Mouse (Mus musculus): ENCODE measurements around the gene Sprtn. TPM values are rescaled to one million over a fixed set of nuclear protein-coding genes. Genes with fewer than 3 reads are reported as not detected.

The Sprtn gene
- polyA plus RNA-seq, 1 experiment from 2014 or later = 6.9 TPM

GRCm38 (mm10) chr8:124892596-124892995 is 5.1 kb upstream of the Sprtn start:
- H3K9ac ChIP-seq (replicated peaks; ENCODE audit: low read depth, low read length) = no peak overlapping the region
- ATAC-seq (ENCODE audit: insufficient number of reproducible peaks, insufficient read depth, low FRiP score, low read depth) = no peak
- H3K9me3 ChIP-seq (ENCODE audit: control insufficient read depth, low read depth, low read length) = no peaks in the 10 kb centered on the region
- no peaks in the 10 kb centered on the region for H3K27me3 ChIP-seq (ENCODE audit: control insufficient read depth, insufficient read depth, low read length)
- H3K4me2 ChIP-seq (replicated peaks; ENCODE audit: low read depth, low read length) = no peak overlapping the region
- 68% methylated on average over 3 of the region's 3 CpGs for WGBS
- H3K4me1 ChIP-seq (ENCODE audit: control insufficient read depth, insufficient read depth, low read length) = peaks cover 13% of the 10 kb centered on the region
- H3K27ac ChIP-seq (ENCODE audit: low read length) = no peak overlapping the region
- no peak overlapping the region for H3K4me3 ChIP-seq (ENCODE audit: low read depth, low read length)
- peaks cover 30% of the 10 kb centered on the region for H3K36me3 ChIP-seq (ENCODE audit: control insufficient read depth, insufficient read depth, low read length)

- 75% methylated on average over 26 of the region's 26 CpGs for WGBS
- no peaks in the 10 kb centered on the region for H3K27me3 ChIP-seq (ENCODE audit: control insufficient read depth, insufficient read depth, low read length)
- H3K4me1 ChIP-seq (ENCODE audit: control insufficient read depth, insufficient read depth, low read length) = peaks cover 20% of the 10 kb centered on the region
- H3K4me2 ChIP-seq (replicated peaks; ENCODE audit: low read depth, low read length) = peak overlapping the region; percentile 94
- peak overlapping the region; percentile 72; the same call in 1 of the 2 replicates for H3K9ac ChIP-seq (replicated peaks; ENCODE audit: low read depth, low read length)
- H3K36me3 ChIP-seq (ENCODE audit: control insufficient read depth, insufficient read depth, low read length) = peaks cover 30% of the 10 kb centered on the region
- peak overlapping the region; percentile 90 for H3K4me3 ChIP-seq (ENCODE audit: low read depth, low read length)
- ATAC-seq (ENCODE audit: insufficient number of reproducible peaks, insufficient read depth, low FRiP score, low read depth) = 0 out of 2 replicates have a peak, but pooled peaks have one; percentile 12
- H3K27ac ChIP-seq (ENCODE audit: low read length) = 0 out of 2 replicates have a peak overlapping the region, but pooled peaks have one; percentile 36
- H3K9me3 ChIP-seq (ENCODE audit: control insufficient read depth, low read depth, low read length) = no peaks in the 10 kb centered on the region
Observed at GRCm38 (mm10) chr8:124896010-124896631, 1.6 kb upstream of the Sprtn start.

DNA sequence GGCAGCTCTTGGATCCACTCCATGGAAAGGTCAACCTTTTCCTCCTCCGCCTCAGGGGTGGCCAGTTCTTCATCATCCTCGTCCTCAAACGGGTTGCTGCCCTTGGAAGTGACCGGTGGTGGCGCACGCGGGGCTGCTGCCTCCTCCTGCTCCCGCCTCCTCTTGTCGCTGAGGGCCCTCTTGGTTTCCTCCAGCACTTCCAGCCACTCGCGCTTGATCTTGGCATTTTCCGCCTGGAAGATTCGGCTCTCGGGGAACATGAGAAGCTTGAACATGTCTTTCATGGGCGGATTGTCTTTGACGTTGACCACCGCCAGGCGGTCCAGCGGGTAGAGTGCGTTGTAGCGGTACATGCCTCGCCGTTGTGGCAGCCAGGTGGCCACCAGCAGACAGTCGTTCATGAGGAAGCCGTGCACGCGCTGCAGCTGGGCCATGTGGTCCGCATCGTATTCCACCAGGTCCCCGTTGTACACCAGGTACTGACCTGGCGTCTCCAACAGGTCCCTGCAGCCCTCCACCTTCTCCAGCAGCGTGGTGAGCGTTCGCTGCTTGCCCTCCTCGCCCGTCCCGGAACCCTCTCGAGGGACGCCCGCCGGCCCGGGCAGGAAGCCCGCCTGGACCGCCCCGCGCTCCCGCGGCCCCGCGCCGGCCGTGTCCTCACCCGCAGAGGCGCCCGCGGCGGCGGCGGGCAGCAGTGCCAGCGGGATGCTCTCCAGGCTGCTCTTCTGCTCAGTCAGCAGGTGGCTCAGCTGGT is 877 bp upstream of the Sprtn start:
- Histone ChIP-seq H3K4me3 (ENCODE audit: low read depth, low read length) (peak overlapping the region; percentile 90), H3K4me2 (replicated peaks; ENCODE audit: low read depth, low read length) (peak overlapping the region; percentile 94), H3K4me1 (ENCODE audit: control insufficient read depth, insufficient read depth, low read length) (peaks cover 20% of the 10 kb centered on the region), H3K36me3 (ENCODE audit: control insufficient read depth, insufficient read depth, low read length) (peaks cover 35% of the 10 kb centered on the region), H3K9me3 (ENCODE audit: control insufficient read depth, low read depth, low read length) (no peaks in the 10 kb centered on the region), H3K27ac (ENCODE audit: low read length) (peak overlapping the region; percentile 79), H3K27me3 (ENCODE audit: control insufficient read depth, insufficient read depth, low read length) (no peaks in the 10 kb centered on the region), H3K9ac (replicated peaks; ENCODE audit: low read depth, low read length) (peak overlapping the region; percentile 72)
- peak; percentile 54 for ATAC-seq (ENCODE audit: insufficient number of reproducible peaks, insufficient read depth, low FRiP score, low read depth)
- under 1% methylated on average over 60 of the region's 60 CpGs for WGBS

DNA sequence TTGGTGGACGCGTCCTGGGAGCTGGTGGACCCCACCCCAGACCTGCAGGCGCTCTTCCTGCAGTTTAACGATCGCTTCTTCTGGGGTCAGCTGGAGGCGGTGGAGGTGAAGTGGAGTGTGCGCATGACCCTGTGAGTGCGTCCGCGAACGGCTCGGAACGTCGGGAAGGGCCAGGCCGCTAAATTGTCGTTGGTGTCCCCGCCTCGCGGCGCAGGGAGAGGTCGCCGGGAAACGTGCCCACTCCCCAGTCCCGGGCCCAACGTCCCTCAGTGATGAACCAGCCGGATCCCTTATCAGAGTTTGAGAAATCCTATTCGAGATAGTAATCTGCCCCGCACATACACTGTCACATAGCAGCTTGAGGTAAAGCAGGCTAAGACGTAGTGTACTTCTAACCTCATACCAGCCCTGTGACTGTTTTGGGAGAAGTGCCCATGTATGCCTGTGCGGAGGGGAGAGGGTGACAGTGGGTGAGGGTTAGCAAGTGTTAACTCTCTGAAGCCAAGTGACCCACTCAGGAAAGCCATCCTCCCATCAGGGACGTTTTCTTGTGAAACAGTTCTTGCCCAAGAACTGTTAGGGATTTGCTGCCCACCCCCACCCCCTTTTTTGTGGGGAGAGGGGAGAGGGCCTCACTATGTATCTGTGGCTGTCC is 692 bp downstream of the Sprtn start:
- H3K27me3 ChIP-seq (ENCODE audit: control insufficient read depth, insufficient read depth, low read length) = no peaks in the 10 kb centered on the region
- no peaks in the 10 kb centered on the region for H3K9me3 ChIP-seq (ENCODE audit: control insufficient read depth, low read depth, low read length)
- H3K4me3 ChIP-seq (ENCODE audit: low read depth, low read length) = peak overlapping the region; percentile 90
- peak overlapping the region; percentile 86 for H3K4me2 ChIP-seq (replicated peaks; ENCODE audit: low read depth, low read length)
- H3K9ac ChIP-seq (replicated peaks; ENCODE audit: low read depth, low read length) = peak overlapping the region; percentile 73
- H3K4me1 ChIP-seq (ENCODE audit: control insufficient read depth, insufficient read depth, low read length) = peaks cover 20% of the 10 kb centered on the region
- no peak for ATAC-seq (ENCODE audit: insufficient number of reproducible peaks, insufficient read depth, low FRiP score, low read depth)
- peak overlapping the region; percentile 63; the same call in 1 of the 2 replicates for H3K27ac ChIP-seq (ENCODE audit: low read length)
- peaks cover 49% of the 10 kb centered on the region for H3K36me3 ChIP-seq (ENCODE audit: control insufficient read depth, insufficient read depth, low read length)
- WGBS = 4% methylated on average over 31 of the region's 31 CpGs

GRCm38 (mm10) chr8:124903198-124903597 is 5.5 kb downstream of the Sprtn start:
- 94% methylated on average over 15 of the region's 15 CpGs for WGBS
- Histone ChIP-seq H3K27ac (ENCODE audit: low read length) (no peak overlapping the region), H3K27me3 (ENCODE audit: control insufficient read depth, insufficient read depth, low read length) (no peaks in the 10 kb centered on the region), H3K9ac (replicated peaks; ENCODE audit: low read depth, low read length) (no peak overlapping the region), H3K4me2 (replicated peaks; ENCODE audit: low read depth, low read length) (no peak overlapping the region), H3K4me1 (ENCODE audit: control insufficient read depth, insufficient read depth, low read length) (peaks cover 6% of the 10 kb centered on the region), H3K4me3 (ENCODE audit: low read depth, low read length) (no peak overlapping the region), H3K36me3 (ENCODE audit: control insufficient read depth, insufficient read depth, low read length) (peaks cover 46% of the 10 kb centered on the region), H3K9me3 (ENCODE audit: control insufficient read depth, low read depth, low read length) (no peaks in the 10 kb centered on the region)
- ATAC-seq (ENCODE audit: insufficient number of reproducible peaks, insufficient read depth, low FRiP score, low read depth) = no peak

- WGBS = 87% methylated on average over 2 of the region's 2 CpGs
- no peaks in the 10 kb centered on the region for H3K27me3 ChIP-seq (ENCODE audit: control insufficient read depth, insufficient read depth, low read length)
Observed at GRCm38 (mm10) chr8:124905482-124905881, 7.8 kb downstream of the Sprtn start.

DNA sequence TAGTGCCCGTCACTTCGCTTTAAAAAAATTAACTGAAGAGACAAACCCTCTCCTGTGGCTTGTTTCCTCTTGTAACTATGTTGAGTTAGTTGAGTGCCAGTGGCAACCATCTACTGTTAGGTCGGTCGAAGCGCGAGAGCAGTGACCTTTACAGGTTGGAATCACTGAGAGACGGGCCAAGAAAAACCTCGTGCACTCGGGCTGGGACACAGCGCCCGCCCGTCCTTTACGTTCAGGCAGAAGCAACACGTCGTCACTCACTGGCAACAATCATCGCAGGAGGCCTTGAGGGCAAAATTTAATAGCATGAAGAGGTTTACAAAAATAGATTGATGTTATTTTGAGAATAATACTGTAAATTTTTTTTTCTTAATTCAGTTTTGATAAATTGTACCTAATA is 12.2 kb downstream of the Sprtn start:
- no peak for ATAC-seq (ENCODE audit: insufficient number of reproducible peaks, insufficient read depth, low FRiP score, low read depth)
- H3K27me3 ChIP-seq (ENCODE audit: control insufficient read depth, insufficient read depth, low read length) = no peaks in the 10 kb centered on the region
- H3K9ac ChIP-seq (replicated peaks; ENCODE audit: low read depth, low read length) = no peak overlapping the region
- no peak overlapping the region for H3K4me2 ChIP-seq (replicated peaks; ENCODE audit: low read depth, low read length)
- H3K36me3 ChIP-seq (ENCODE audit: control insufficient read depth, insufficient read depth, low read length) = peaks cover 44% of the 10 kb centered on the region
- no peaks in the 10 kb centered on the region for H3K4me1 ChIP-seq (ENCODE audit: control insufficient read depth, insufficient read depth, low read length)
- H3K27ac ChIP-seq (ENCODE audit: low read length) = no peak overlapping the region
- H3K4me3 ChIP-seq (ENCODE audit: low read depth, low read length) = no peak overlapping the region
- WGBS = 94% methylated on average over 16 of the region's 16 CpGs
- H3K9me3 ChIP-seq (ENCODE audit: control insufficient read depth, low read depth, low read length) = no peaks in the 10 kb centered on the region

More at GRCm38 (mm10) chr8:124905482-124905881, 7.8 kb downstream of the Sprtn start:
- no peak overlapping the region for H3K27ac ChIP-seq (ENCODE audit: low read length)
- peaks cover 46% of the 10 kb centered on the region for H3K36me3 ChIP-seq (ENCODE audit: control insufficient read depth, insufficient read depth, low read length)
- no peak overlapping the region for H3K4me3 ChIP-seq (ENCODE audit: low read depth, low read length)
- no peak overlapping the region for H3K9ac ChIP-seq (replicated peaks; ENCODE audit: low read depth, low read length)
- H3K4me1 ChIP-seq (ENCODE audit: control insufficient read depth, insufficient read depth, low read length) = no peaks in the 10 kb centered on the region
- no peaks in the 10 kb centered on the region for H3K9me3 ChIP-seq (ENCODE audit: control insufficient read depth, low read depth, low read length)
- H3K4me2 ChIP-seq (replicated peaks; ENCODE audit: low read depth, low read length) = no peak overlapping the region
- ATAC-seq (ENCODE audit: insufficient number of reproducible peaks, insufficient read depth, low FRiP score, low read depth) = no peak

GRCm38 (mm10) chr8:124910349-124910748 is 12.7 kb downstream of the Sprtn start:
- no peaks in the 10 kb centered on the region for H3K27me3 ChIP-seq (ENCODE audit: control insufficient read depth, insufficient read depth, low read length)
- H3K4me1 ChIP-seq (ENCODE audit: control insufficient read depth, insufficient read depth, low read length) = no peaks in the 10 kb centered on the region
- no peaks in the 10 kb centered on the region for H3K9me3 ChIP-seq (ENCODE audit: control insufficient read depth, low read depth, low read length)
- WGBS = 82% methylated on average over 10 of the region's 10 CpGs
- no peak for ATAC-seq (ENCODE audit: insufficient number of reproducible peaks, insufficient read depth, low FRiP score, low read depth)
- H3K27ac ChIP-seq (ENCODE audit: low read length) = no peak overlapping the region
- no peak overlapping the region for H3K4me2 ChIP-seq (replicated peaks; ENCODE audit: low read depth, low read length)
- no peak overlapping the region for H3K4me3 ChIP-seq (ENCODE audit: low read depth, low read length)
- no peak overlapping the region for H3K9ac ChIP-seq (replicated peaks; ENCODE audit: low read depth, low read length)
- peaks cover 48% of the 10 kb centered on the region for H3K36me3 ChIP-seq (ENCODE audit: control insufficient read depth, insufficient read depth, low read length)
